Mouse (Mus musculus) liver, embryonic 15.5 days (tissue): ENCODE results near the gene Zc3h18. TPM values are rescaled to one million over a fixed set of nuclear protein-coding genes. Genes with fewer than 3 reads are reported as not detected.
A peak's percentile ranks its signal among the peaks of the same experiment; 100 is the strongest.

Experiments used
- ATAC-seq: fragments of 200-750 bp; cut with Nextera tagmentation; 2 replicates; pipeline ENCODE4 v1.8.0; 2017; ENCODE audit warnings: moderate number of reproducible peaks, mild to moderate bottlenecking, moderate library complexity; ENCODE audit not compliant: insufficient read depth
- H3K27ac ChIP-seq: fragments of 300-500 bp; sonication (generic); replicated peaks from 2 replicates; pipeline ENCODE4 v1.5.1; 2015; ENCODE audit warnings: mild to moderate bottlenecking, inconsistent platforms
- H3K27me3 ChIP-seq: fragments of 300-500 bp; sonication (generic); 2 replicates; pipeline ENCODE4 v1.6.1; 2015; ENCODE audit warnings: mild to moderate bottlenecking, inconsistent platforms
- H3K36me3 ChIP-seq: fragments of 300-500 bp; sonication (generic); replicated peaks from 2 replicates; pipeline ENCODE4 v1.6.1; 2015; ENCODE audit warnings: moderate library complexity, mild to moderate bottlenecking, inconsistent platforms
- H3K4me1 ChIP-seq: fragments of 300-500 bp; sonication (generic); replicated peaks from 2 replicates; pipeline ENCODE4 v1.6.1; 2015; ENCODE audit warnings: inconsistent platforms
- H3K4me2 ChIP-seq: fragments of 300-500 bp; sonication (generic); 2 replicates; pipeline ENCODE4 v1.6.1; 2015; ENCODE audit warnings: moderate library complexity, mild to moderate bottlenecking, inconsistent platforms
- H3K4me3 ChIP-seq: fragments of 300-500 bp; sonication (generic); replicated peaks from 2 replicates; pipeline ENCODE4 v1.5.1; 2015; ENCODE audit warnings: mild to moderate bottlenecking, inconsistent platforms
- H3K9ac ChIP-seq: fragments of 300-500 bp; sonication (generic); 2 replicates; pipeline ENCODE4 v1.6.1; 2015; ENCODE audit warnings: moderate library complexity, mild to moderate bottlenecking, inconsistent platforms
- H3K9me3 ChIP-seq: fragments of 300-500 bp; sonication (generic); replicated peaks from 2 replicates; pipeline ENCODE4 v1.6.1; 2016; ENCODE audit warnings: inconsistent platforms
- whole genome bisulfite sequencing: fragments of 180-500 bp; shearing (Covaris S2); methylation state at CpG from one replicate; pipeline ENCODE4 v1.1.7; 2015; ENCODE audit warnings: mixed read lengths; ENCODE audit not compliant: insufficient replicate concordance; 5-methylcytosine and 5-hydroxymethylcytosine counted together
- polyA plus RNA-seq: library from polyadenylated mRNA; unstranded; fragments of >200 nt; fragmentation: Nextera tagmentation; extraction: Ambion mirVana; gene quantifications from 2 replicates; pipeline ENCODE4 v1.2.1, GENCODE M21; 2015

Zc3h18 gene
- polyA plus RNA-seq, 1 experiment from 2014 or later: 23.1 TPM

- H3K4me2 ChIP-seq: no peak overlapping the region
- no peak overlapping the region for H3K9ac ChIP-seq
- no peaks in the 10 kb centered on the region for H3K27me3 ChIP-seq
- H3K9me3 ChIP-seq: no peaks in the 10 kb centered on the region
- H3K4me3 ChIP-seq: no peak overlapping the region
- no peaks in the 10 kb centered on the region for H3K4me1 ChIP-seq
- 88% methylated on average over 9 of the region's 9 CpGs for WGBS
- ATAC-seq: no peak
- H3K36me3 ChIP-seq: peaks cover 96% of the 10 kb centered on the region
- no peak overlapping the region for H3K27ac ChIP-seq
Measured at GRCm38 (mm10) chr8:122398186-122398585, 21.8 kb downstream of the Zc3h18 start.

- Histone ChIP-seq H3K4me2 (no peak overlapping the region), H3K4me1 (peaks cover 13% of the 10 kb centered on the region)
Measured at GRCm38 (mm10) chr8:122405146-122405805, 28.9 kb downstream of the Zc3h18 start.

GRCm38 (mm10) chr8:122407678-122408077, 31.3 kb downstream of the Zc3h18 start:
- peaks cover 13% of the 10 kb centered on the region for H3K4me1 ChIP-seq
- H3K27me3 ChIP-seq: no peaks in the 10 kb centered on the region
- H3K4me3 ChIP-seq: no peak overlapping the region
- no peak overlapping the region for H3K4me2 ChIP-seq
- no peak overlapping the region for H3K27ac ChIP-seq
- WGBS: 84% methylated on average over 7 of the region's 7 CpGs
- H3K9me3 ChIP-seq: no peaks in the 10 kb centered on the region
- no peak overlapping the region for H3K9ac ChIP-seq
- peaks cover 99% of the 10 kb centered on the region for H3K36me3 ChIP-seq
- ATAC-seq: no peak

More at GRCm38 (mm10) chr8:122405146-122405805, 28.9 kb downstream of the Zc3h18 start:
- no peaks in the 10 kb centered on the region for H3K9me3 ChIP-seq
- no peaks in the 10 kb centered on the region for H3K27me3 ChIP-seq
- no peak overlapping the region for H3K9ac ChIP-seq
- peak; percentile 50; the same call in 1 of the 2 replicates for ATAC-seq
- H3K36me3 ChIP-seq: peaks cover 99% of the 10 kb centered on the region
- 29% methylated on average over 9 of the region's 9 CpGs for WGBS
- H3K27ac ChIP-seq: 0 out of 2 replicates have a peak overlapping the region, but pooled peaks have one; percentile 38
- H3K4me3 ChIP-seq: no peak overlapping the region

GRCm38 (mm10) chr8:122414311-122414710, 37.9 kb downstream of the Zc3h18 start:
- H3K9ac ChIP-seq: no peak overlapping the region
- H3K36me3 ChIP-seq: peaks cover 96% of the 10 kb centered on the region
- H3K4me2 ChIP-seq: no peak overlapping the region
- H3K27me3 ChIP-seq: no peaks in the 10 kb centered on the region
- no peak overlapping the region for H3K4me3 ChIP-seq
- H3K9me3 ChIP-seq: no peaks in the 10 kb centered on the region
- WGBS: 84% methylated on average over 9 of the region's 9 CpGs
- H3K4me1 ChIP-seq: no peaks in the 10 kb centered on the region
- no peak for ATAC-seq
- no peak overlapping the region for H3K27ac ChIP-seq

GRCm38 (mm10) chr8:122415554-122415953, 39.1 kb downstream of the Zc3h18 start:
- H3K27me3 ChIP-seq: no peaks in the 10 kb centered on the region
- peaks cover 83% of the 10 kb centered on the region for H3K36me3 ChIP-seq
- H3K9me3 ChIP-seq: no peaks in the 10 kb centered on the region
- no peak overlapping the region for H3K4me3 ChIP-seq
- 48% methylated on average over 6 of the region's 6 CpGs for WGBS
- no peak overlapping the region for H3K27ac ChIP-seq
- no peak overlapping the region for H3K9ac ChIP-seq
- H3K4me2 ChIP-seq: no peak overlapping the region
- no peaks in the 10 kb centered on the region for H3K4me1 ChIP-seq
- no peak for ATAC-seq

GRCm38 (mm10) chr8:122419881-122420555, 43.6 kb downstream of the Zc3h18 start:
- no peak for ATAC-seq
- Histone ChIP-seq H3K27me3 (no peaks in the 10 kb centered on the region), H3K27ac (no peak overlapping the region), H3K9ac (no peak overlapping the region), H3K36me3 (peaks cover 48% of the 10 kb centered on the region), H3K4me1 (0 out of 2 replicates have a peak, but pooled peaks cover 4% of the 10 kb centered on the region), H3K9me3 (no peaks in the 10 kb centered on the region), H3K4me2 (no peak overlapping the region), H3K4me3 (no peak overlapping the region)
- WGBS: 78% methylated on average over 9 of the region's 9 CpGs

GRCm38 (mm10) chr8:122421376-122422070, 45.1 kb downstream of the Zc3h18 start, which contains the start of gene Il17c:
Gene Il17c, plus strand, starts transcription at chr8:122422020.
- no peak within 1 kb of the TSS for H3K4me3 ChIP-seq

GRCm38 (mm10) chr8:122423217-122423616, 46.8 kb downstream of the Zc3h18 start:
- Histone ChIP-seq H3K4me2 (no peak overlapping the region), H3K4me3 (no peak overlapping the region), H3K36me3 (peaks cover 33% of the 10 kb centered on the region), H3K27me3 (no peaks in the 10 kb centered on the region), H3K9me3 (no peaks in the 10 kb centered on the region), H3K9ac (no peak overlapping the region), H3K4me1 (0 out of 2 replicates have a peak, but pooled peaks cover 7% of the 10 kb centered on the region), H3K27ac (no peak overlapping the region)
- WGBS: 83% methylated on average over 24 of the region's 24 CpGs
- no peak for ATAC-seq

More at GRCm38 (mm10) chr8:122421376-122422070, 45.1 kb downstream of the Zc3h18 start, which contains the start of gene Il17c:
- ATAC-seq: no peak
- Histone ChIP-seq H3K4me1 (0 out of 2 replicates have a peak, but pooled peaks cover 4% of the 10 kb centered on the region), H3K9ac (no peak within 1 kb of the TSS), H3K27me3 (no peaks in the 10 kb centered on the region), H3K9me3 (no peaks in the 10 kb centered on the region), H3K36me3 (peaks cover 41% of the 10 kb centered on the region), H3K27ac (no peak within 1 kb of the TSS), H3K4me2 (no peak within 1 kb of the TSS)
- WGBS: 68% methylated on average over 14 of the region's 14 CpGs

GRCm38 (mm10) chr8:122423659-122424058, 47.2 kb downstream of the Zc3h18 start:
- Histone ChIP-seq H3K27me3 (no peaks in the 10 kb centered on the region), H3K27ac (no peak overlapping the region), H3K9me3 (no peaks in the 10 kb centered on the region), H3K4me3 (no peak overlapping the region), H3K9ac (no peak overlapping the region), H3K4me2 (no peak overlapping the region), H3K36me3 (peaks cover 29% of the 10 kb centered on the region), H3K4me1 (0 out of 2 replicates have a peak, but pooled peaks cover 7% of the 10 kb centered on the region)
- 57% methylated on average over 5 of the region's 5 CpGs for WGBS
- ATAC-seq: no peak

GRCm38 (mm10) chr8:122426145-122426544, 49.7 kb downstream of the Zc3h18 start:
- Histone ChIP-seq H3K4me3 (no peak overlapping the region), H3K27ac (no peak overlapping the region), H3K36me3 (0 out of 2 replicates have a peak, but pooled peaks cover 24% of the 10 kb centered on the region), H3K27me3 (no peaks in the 10 kb centered on the region), H3K9me3 (no peaks in the 10 kb centered on the region), H3K4me1 (peaks cover 18% of the 10 kb centered on the region), H3K9ac (no peak overlapping the region), H3K4me2 (no peak overlapping the region)
- no peak for ATAC-seq
- WGBS: 45% methylated on average over 9 of the region's 9 CpGs

- Histone ChIP-seq H3K27ac (no peak overlapping the region), H3K9ac (no peak overlapping the region), H3K36me3 (0 out of 2 replicates have a peak, but pooled peaks cover 24% of the 10 kb centered on the region), H3K4me2 (no peak overlapping the region), H3K9me3 (no peaks in the 10 kb centered on the region), H3K4me3 (no peak overlapping the region), H3K4me1 (peaks cover 27% of the 10 kb centered on the region), H3K27me3 (peaks cover 11% of the 10 kb centered on the region; the same call in 1 of the 2 replicates)
- WGBS: 69% methylated on average over 7 of the region's 7 CpGs
- no peak for ATAC-seq
Measured at GRCm38 (mm10) chr8:122427607-122428006, 51.2 kb downstream of the Zc3h18 start.
